ENCODE assay signal across 23 mouse cellular contexts in the genomic region with DNA sequence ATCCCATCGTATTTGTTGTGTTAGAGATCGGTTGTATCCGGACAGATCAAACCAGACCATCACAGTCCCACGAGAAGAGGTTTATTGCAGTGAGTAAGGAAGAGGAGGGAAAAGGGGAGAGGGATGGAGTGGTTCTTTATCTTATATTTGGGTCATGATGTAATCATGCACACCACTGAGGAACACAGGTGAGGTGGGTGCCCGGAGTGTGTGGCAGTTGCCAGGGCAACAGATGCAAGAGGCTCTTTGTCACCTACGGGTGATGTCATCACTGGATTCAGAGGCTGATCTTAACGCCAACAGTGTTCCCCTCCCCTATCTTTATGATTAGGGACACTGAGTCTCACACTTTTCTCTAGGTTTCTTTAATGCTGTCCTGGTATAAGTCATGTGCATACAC. TPM values are rescaled to one million over a fixed set of nuclear protein-coding genes. Genes with fewer than 3 reads are reported as not detected.
A peak's percentile ranks its signal among the peaks of the same experiment; 100 is the strongest.
DNase-seq lines count a peak whose midpoint lies in the region; ATAC-seq and TF ChIP-seq lines count a peak whose summit lies in the region.
"Had no signal": no experiment of that assay in that cellular context is flagged by ENCODE, and none has a peak within 500 bp of the region (broad histone marks: within the 10 kb centered on the region; RNA-seq: fewer than 3 reads in every experiment).

No protein-coding gene starts in this region.

- no peak for DNase-seq in forebrain, postnatal 0 days
- no peak for DNase-seq in hindbrain, postnatal 0 days (ENCODE audit: low spot score)
- no peak for DNase-seq in kidney, postnatal 0 days (ENCODE audit: low spot score)
- no peak for DNase-seq in kidney, postnatal 25 days
- DNase-seq: adrenal gland, adult 8-10 months; adrenal gland, postnatal 14 days; adrenal gland, postnatal 36 days; B cell, adult 2 months; cerebellum, adult 11-12 months; cerebellum, adult 2 months; cerebellum, adult 9-10 months; cerebellum, postnatal 25 days had no signal

- H3K36me3 ChIP-seq in forebrain, postnatal 0 days (ENCODE audit: insufficient read depth): no peaks in the 10 kb centered on the region
- no peaks in the 10 kb centered on the region for H3K36me3 ChIP-seq in forebrain, embryonic 13.5 days (ENCODE audit: poor library complexity, severe bottlenecking)
- no peaks in the 10 kb centered on the region for H3K36me3 ChIP-seq in hindbrain, postnatal 0 days (ENCODE audit: insufficient read depth, low read length)
- H3K36me3 ChIP-seq in hindbrain, embryonic 16.5 days (ENCODE audit: control insufficient read depth, insufficient read depth, low read length): no peaks in the 10 kb centered on the region
- no peaks in the 10 kb centered on the region for H3K36me3 ChIP-seq in kidney, postnatal 0 days (ENCODE audit: insufficient read depth, low read length)
- H3K36me3 ChIP-seq: embryonic facial prominence, embryonic 10.5 days; embryonic facial prominence, embryonic 12.5 days; G1E had no signal

- H3K4me1 ChIP-seq in forebrain, postnatal 0 days (ENCODE audit: insufficient read depth): no peaks in the 10 kb centered on the region
- no peaks in the 10 kb centered on the region for H3K4me1 ChIP-seq in forebrain, embryonic 13.5 days
- H3K4me1 ChIP-seq in hindbrain, postnatal 0 days (ENCODE audit: insufficient read depth, low read length): no peaks in the 10 kb centered on the region
- H3K4me1 ChIP-seq in hindbrain, embryonic 16.5 days (ENCODE audit: control insufficient read depth, insufficient read depth, low read depth, low read length): no peaks in the 10 kb centered on the region
- no peaks in the 10 kb centered on the region for H3K4me1 ChIP-seq in kidney, postnatal 0 days (replicated peaks; ENCODE audit: insufficient read depth, low read length)
- H3K4me1 ChIP-seq: embryonic facial prominence, embryonic 10.5 days; embryonic facial prominence, embryonic 12.5 days had no signal

- no peaks in the 10 kb centered on the region for H3K9me3 ChIP-seq in forebrain, postnatal 0 days (ENCODE audit: low read length)
- H3K9me3 ChIP-seq in forebrain, embryonic 13.5 days (replicated peaks): no peaks in the 10 kb centered on the region
- H3K9me3 ChIP-seq in hindbrain, postnatal 0 days (ENCODE audit: low read length): no peaks in the 10 kb centered on the region
- H3K9me3 ChIP-seq in hindbrain, embryonic 16.5 days (ENCODE audit: control insufficient read depth, low read length): no peaks in the 10 kb centered on the region
- H3K9me3 ChIP-seq in kidney, postnatal 0 days (replicated peaks; ENCODE audit: low read length): no peaks in the 10 kb centered on the region
- H3K9me3 ChIP-seq: embryonic facial prominence, embryonic 10.5 days; embryonic facial prominence, embryonic 12.5 days; G1E had no signal

- H3K9ac ChIP-seq in forebrain, postnatal 0 days: no peak overlapping the region
- H3K9ac ChIP-seq in forebrain, embryonic 13.5 days: no peak overlapping the region
- H3K9ac ChIP-seq in hindbrain, postnatal 0 days (replicated peaks; ENCODE audit: low read length): no peak overlapping the region
- no peak overlapping the region for H3K9ac ChIP-seq in hindbrain, embryonic 16.5 days (ENCODE audit: low read depth, low read length)
- H3K9ac ChIP-seq in kidney, postnatal 0 days (ENCODE audit: low read depth, low read length): no peak overlapping the region
- H3K9ac ChIP-seq: embryonic facial prominence, embryonic 12.5 days had no signal

- no peak overlapping the region for H3K4me3 ChIP-seq in forebrain, postnatal 0 days (ENCODE audit: low read depth, low read length)
- H3K4me3 ChIP-seq in forebrain, embryonic 13.5 days: no peak overlapping the region
- H3K4me3 ChIP-seq in hindbrain, postnatal 0 days (ENCODE audit: low read length): no peak overlapping the region
- no peak overlapping the region for H3K4me3 ChIP-seq in hindbrain, embryonic 16.5 days (ENCODE audit: low read length)
- H3K4me3 ChIP-seq in kidney, postnatal 0 days (replicated peaks; ENCODE audit: low read depth, low read length): no peak overlapping the region
- H3K4me3 ChIP-seq: embryonic facial prominence, embryonic 10.5 days; embryonic facial prominence, embryonic 12.5 days had no signal

- no peak overlapping the region for H3K4me2 ChIP-seq in forebrain, postnatal 0 days (ENCODE audit: low read depth)
- no peak overlapping the region for H3K4me2 ChIP-seq in forebrain, embryonic 13.5 days
- no peak overlapping the region for H3K4me2 ChIP-seq in hindbrain, postnatal 0 days (ENCODE audit: low read depth, low read length)
- H3K4me2 ChIP-seq in hindbrain, embryonic 16.5 days (ENCODE audit: low read length): no peak overlapping the region
- no peak overlapping the region for H3K4me2 ChIP-seq in kidney, postnatal 0 days (ENCODE audit: low read length)
- H3K4me2 ChIP-seq: embryonic facial prominence, embryonic 12.5 days had no signal

- ATAC-seq in forebrain, postnatal 0 days: peak; percentile 14; the same call in 1 of the 2 replicates
- ATAC-seq in forebrain, embryonic 13.5 days: no peak
- ATAC-seq in hindbrain, postnatal 0 days: peak; percentile 68
- ATAC-seq in hindbrain, embryonic 16.5 days: no peak
- ATAC-seq in kidney, postnatal 0 days (replicated peaks; ENCODE audit: low FRiP score, low read depth): no peak
- ATAC-seq: activated CD4-positive, CD25-positive, alpha-beta regulatory T cell, adult 4 months; CD4-positive, CD25-positive, alpha-beta regulatory T cell, adult 4 months; forebrain, embryonic 14.5 days; forebrain, embryonic 16.5 days had no signal

- TF ChIP-seq CTCF in forebrain, postnatal 0 days (IDR thresholded peaks at IDR 0.05; ENCODE audit: low read depth): no peak
- TF ChIP-seq CTCF in hindbrain, postnatal 0 days (IDR thresholded peaks at IDR 0.05; ENCODE audit: low read depth): no peak
- no peak for TF ChIP-seq CTCF in kidney, postnatal 0 days (IDR thresholded peaks at IDR 0.05; ENCODE audit: low read depth)

- no peaks in the 10 kb centered on the region for H3K27me3 ChIP-seq in forebrain, postnatal 0 days (ENCODE audit: insufficient read depth, low read length)
- no peaks in the 10 kb centered on the region for H3K27me3 ChIP-seq in forebrain, embryonic 13.5 days
- no peaks in the 10 kb centered on the region for H3K27me3 ChIP-seq in hindbrain, postnatal 0 days (ENCODE audit: insufficient read depth, low read length)
- H3K27me3 ChIP-seq in hindbrain, embryonic 16.5 days (replicated peaks; ENCODE audit: control insufficient read depth, insufficient read depth, low read length): no peaks in the 10 kb centered on the region
- no peaks in the 10 kb centered on the region for H3K27me3 ChIP-seq in kidney, postnatal 0 days (ENCODE audit: insufficient read depth, low read length)
- H3K27me3 ChIP-seq: CH12.LX; embryonic facial prominence, embryonic 12.5 days; Patski had no signal

- 79% methylated on average over 7 of the region's 7 CpGs for WGBS in forebrain, postnatal 0 days
- 78% methylated on average over 7 of the region's 7 CpGs for WGBS in forebrain, embryonic 13.5 days
- WGBS in hindbrain, postnatal 0 days: 78% methylated on average over 7 of the region's 7 CpGs
- 88% methylated on average over 7 of the region's 7 CpGs for WGBS in hindbrain, embryonic 16.5 days
- 88% methylated on average over 7 of the region's 7 CpGs for WGBS in kidney, postnatal 0 days

- H3K27ac ChIP-seq in forebrain, postnatal 0 days (ENCODE audit: low read depth, low read length): no peak overlapping the region
- H3K27ac ChIP-seq in forebrain, embryonic 13.5 days: no peak overlapping the region
- H3K27ac ChIP-seq in hindbrain, postnatal 0 days: no peak overlapping the region
- no peak overlapping the region for H3K27ac ChIP-seq in hindbrain, embryonic 16.5 days (ENCODE audit: low read depth, low read length)
- H3K27ac ChIP-seq in kidney, postnatal 0 days: peak overlapping the region; percentile 64; the same call in 1 of the 2 replicates
- H3K27ac ChIP-seq: embryonic facial prominence, embryonic 10.5 days; embryonic facial prominence, embryonic 12.5 days had no signal

RNA-seq across cellular contexts. Expression of a gene that starts 18.6 kb away (rescaled TPM):
- total RNA-seq in forebrain, postnatal 0 days (2014; rRNA removed): 0.57 and 0.69 TPM in 2 replicates
- 0.16 and 0.27 TPM in 2 replicates for polyA plus RNA-seq in forebrain, postnatal 0 days (2015; fragmentation: Nextera tagmentation; extraction: Ambion mirVana)
- 0.12 and 0.14 TPM in 2 replicates for polyA plus RNA-seq in forebrain, embryonic 13.5 days (2015; fragmentation: Nextera tagmentation; extraction: Ambion mirVana)
- 0.29 and 0.94 TPM in 2 replicates for total RNA-seq in hindbrain, postnatal 0 days (2014; rRNA removed)
- polyA plus RNA-seq in hindbrain, postnatal 0 days (2015; fragmentation: Nextera tagmentation; extraction: Ambion mirVana): 0.71 and 0.79 TPM in 2 replicates
- 0.46 and 0.60 TPM in 2 replicates for polyA plus RNA-seq in hindbrain, embryonic 16.5 days (2015; fragmentation: Nextera tagmentation; extraction: Ambion mirVana)
- polyA plus RNA-seq in kidney, postnatal 0 days (2015; fragmentation: Nextera tagmentation; extraction: Ambion mirVana): 21.9 and 22.3 TPM in 2 replicates
- total RNA-seq: CH12.LX had no signal
- polyA plus RNA-seq: CD4-positive, CD25-positive, alpha-beta regulatory T cell, adult 4 months had no signal

RNA-seq across cellular contexts. Expression of a gene that starts 18.7 kb away (rescaled TPM):
- total RNA-seq in forebrain, postnatal 0 days (2014; rRNA removed): 0.29 and 0.38 TPM in 2 replicates
- 0.14 and 0.22 TPM in 2 replicates for polyA plus RNA-seq in forebrain, postnatal 0 days (2015; fragmentation: Nextera tagmentation; extraction: Ambion mirVana)
- 0.15 and 0.18 TPM in 2 replicates for polyA plus RNA-seq in forebrain, embryonic 13.5 days (2015; fragmentation: Nextera tagmentation; extraction: Ambion mirVana)
- total RNA-seq in hindbrain, postnatal 0 days (2014; rRNA removed): 0.42 and 0.61 TPM in 2 replicates
- 0.40 and 0.61 TPM in 2 replicates for polyA plus RNA-seq in hindbrain, postnatal 0 days (2015; fragmentation: Nextera tagmentation; extraction: Ambion mirVana)
- polyA plus RNA-seq in hindbrain, embryonic 16.5 days (2015; fragmentation: Nextera tagmentation; extraction: Ambion mirVana): 0.25 and 0.41 TPM in 2 replicates
- 20.3 and 20.8 TPM in 2 replicates for polyA plus RNA-seq in kidney, postnatal 0 days (2015; fragmentation: Nextera tagmentation; extraction: Ambion mirVana)
- polyA plus RNA-seq: G1E had no signal

Comparison
In these comparisons a context has a peak if more than half of its experiments do, and no peak if none do; other contexts are left out.
1. ATAC-seq: peak in forebrain, postnatal 0 days (single experiment) and hindbrain, postnatal 0 days (single experiment); none in forebrain, embryonic 13.5 days (single experiment), hindbrain, embryonic 16.5 days (single experiment) and kidney, postnatal 0 days (single experiment).
2. RNA of a gene that starts 18.6 kb away (polyA plus RNA-seq): 21.9 to 22.3 TPM in kidney, postnatal 0 days; 0.71 to 0.79 TPM in hindbrain, postnatal 0 days, 0.46 to 0.60 TPM in hindbrain, embryonic 16.5 days, 0.16 to 0.27 TPM in forebrain, postnatal 0 days and 0.12 to 0.14 TPM in forebrain, embryonic 13.5 days; every median in the first group is over 10 times any median in the second.
3. RNA of a gene that starts 18.7 kb away (polyA plus RNA-seq): 20.3 to 20.8 TPM in kidney, postnatal 0 days; 0.40 to 0.61 TPM in hindbrain, postnatal 0 days, 0.25 to 0.41 TPM in hindbrain, embryonic 16.5 days, 0.14 to 0.22 TPM in forebrain, postnatal 0 days and 0.15 to 0.18 TPM in forebrain, embryonic 13.5 days; every median in the first group is over 10 times any median in the second.